ENCODE assay signal across 8 mouse cellular contexts in the genomic region with DNA sequence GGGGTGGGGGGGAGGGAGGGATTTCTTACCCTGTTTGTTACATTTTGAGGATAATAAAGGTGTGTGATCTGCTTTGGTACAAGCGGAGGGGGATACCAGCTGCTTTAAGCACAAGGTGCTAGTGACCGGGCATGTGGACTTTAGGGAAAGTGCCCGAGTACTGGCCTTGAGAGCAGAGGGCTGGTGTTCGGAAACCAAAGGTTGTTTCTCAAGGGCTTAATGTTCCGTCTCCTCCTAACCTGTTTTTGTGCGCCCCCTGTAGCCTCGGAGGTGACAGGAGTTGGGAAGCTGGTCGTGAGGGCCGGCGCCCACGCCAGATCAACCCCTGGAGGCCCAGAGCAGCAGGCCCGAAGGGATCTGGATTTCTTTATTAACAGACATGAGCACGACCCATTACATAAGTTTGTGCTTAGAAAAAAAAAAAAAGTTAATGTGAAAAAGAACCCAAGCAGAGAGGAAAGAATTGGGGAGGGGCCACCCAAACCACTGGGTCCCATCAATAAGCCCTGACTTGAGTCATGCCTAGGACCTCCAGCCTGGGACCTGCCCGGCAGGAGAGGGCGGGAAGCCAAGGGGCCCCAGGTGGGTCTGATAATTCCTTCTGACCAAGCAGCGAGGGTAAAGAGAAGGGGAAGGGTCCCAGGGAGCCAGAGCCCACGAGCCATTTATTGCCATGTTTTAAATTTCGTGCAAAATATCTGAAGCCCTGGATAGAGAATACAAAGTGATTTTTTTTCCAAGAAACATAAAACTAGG. TPM values are rescaled to one million over a fixed set of nuclear protein-coding genes. Genes with fewer than 3 reads are reported as not detected.
DNase-seq lines count a peak whose midpoint lies in the region; ATAC-seq and TF ChIP-seq lines count a peak whose summit lies in the region.

No protein-coding gene starts in this region.

- no peak overlapping the region for H3K27ac ChIP-seq in heart, embryonic 16.5 days (ENCODE audit: low read length)
- peak overlapping the region; percentile 90 for H3K27ac ChIP-seq in midbrain, embryonic 10.5 days (replicated peaks)

- H3K4me1 ChIP-seq in lung, adult 2 months (ENCODE audit: control insufficient read depth, insufficient read depth, low read length): peaks cover 5% of the 10 kb centered on the region; the same call in 1 of the 2 replicates
- peaks cover 15% of the 10 kb centered on the region for H3K4me1 ChIP-seq in heart, embryonic 16.5 days (ENCODE audit: control insufficient read depth, insufficient read depth, low read length)
- peaks cover 96% of the 10 kb centered on the region for H3K4me1 ChIP-seq in midbrain, embryonic 10.5 days

- no peak for DNase-seq in lung, adult 2 months
- no peak for DNase-seq in lung, adult 18-20 months
- DNase-seq in brain, adult 2 months (ENCODE audit: low read depth, low spot score): peak; percentile 54
- DNase-seq in midbrain, embryonic 10.5 days (ENCODE audit: low spot score): peak; percentile 62
- DNase-seq in thymus, postnatal 36 days: peak; percentile 52 to 60
- no peak for DNase-seq in urinary bladder, postnatal 10 days (ENCODE audit: low spot score)
- DNase-seq in ovary, adult 18-20 months (ENCODE audit: low spot score): no peak

- TF ChIP-seq POLR2A in lung, adult 2 months (IDR thresholded peaks at IDR 0.05; ENCODE audit: borderline replicate concordance, extremely low read depth, low read depth, low read length): no peak

- no peak for ATAC-seq in heart, embryonic 16.5 days (replicated peaks; ENCODE audit: extremely low read depth, insufficient read depth, low FRiP score)

- peak overlapping the region; percentile 71 for H3K9ac ChIP-seq in heart, embryonic 16.5 days (ENCODE audit: low read length)

- 54% methylated on average over 18 of the region's 18 CpGs for WGBS in lung, adult 2 months
- WGBS in heart, embryonic 16.5 days: 29% methylated on average over 18 of the region's 18 CpGs
- 17% methylated on average over 18 of the region's 18 CpGs for WGBS in midbrain, embryonic 10.5 days

- peaks cover 46% of the 10 kb centered on the region for H3K27me3 ChIP-seq in heart, embryonic 16.5 days (ENCODE audit: control insufficient read depth, insufficient read depth, low read length)
- H3K27me3 ChIP-seq in midbrain, embryonic 10.5 days (ENCODE audit: low read depth, poor library complexity, severe bottlenecking): peaks cover 16% of the 10 kb centered on the region

- H3K4me2 ChIP-seq in heart, embryonic 16.5 days (ENCODE audit: low read depth, low read length): peak overlapping the region; percentile 98

- H3K9me3 ChIP-seq in heart, embryonic 16.5 days (replicated peaks; ENCODE audit: control insufficient read depth, low read length): no peaks in the 10 kb centered on the region
- no peaks in the 10 kb centered on the region for H3K9me3 ChIP-seq in midbrain, embryonic 10.5 days (replicated peaks)

- H3K36me3 ChIP-seq in heart, embryonic 16.5 days (ENCODE audit: control insufficient read depth, insufficient read depth): peaks cover 13% of the 10 kb centered on the region; the same call in 1 of the 2 replicates
- H3K36me3 ChIP-seq in midbrain, embryonic 10.5 days: peaks cover 52% of the 10 kb centered on the region

- peak overlapping the region; percentile 17 for H3K4me3 ChIP-seq in lung, adult 2 months (replicated peaks; ENCODE audit: extremely low read depth, low read depth, low read length)
- peak overlapping the region; percentile 63 for H3K4me3 ChIP-seq in heart, embryonic 16.5 days (ENCODE audit: low read length)
- H3K4me3 ChIP-seq in midbrain, embryonic 10.5 days: peak overlapping the region; percentile 78

- no peak for TF ChIP-seq CTCF in lung, adult 2 months (IDR thresholded peaks at IDR 0.05; ENCODE audit: insufficient read depth, low read length)

RNA-seq across cellular contexts. Expression of a gene that starts 9.2 kb away (rescaled TPM):
- 5.6 and 9.6 TPM in 2 replicates for polyA plus RNA-seq in lung, adult 2 months (2012; rRNA removed)
- polyA plus RNA-seq in heart, embryonic 16.5 days (2015; fragmentation: Nextera tagmentation; extraction: Ambion mirVana): 0.25 and 0.28 TPM in 2 replicates
- 0.69 and 0.87 TPM in 2 replicates for polyA plus RNA-seq in midbrain, embryonic 10.5 days (2016; fragmentation: Nextera tagmentation; extraction: Ambion mirVana)

RNA-seq across cellular contexts. Expression of a gene that starts 14.7 kb away (rescaled TPM):
- polyA plus RNA-seq in lung, adult 2 months (2012; rRNA removed): 20.6 and 21.6 TPM in 2 replicates
- 59.4 and 62.5 TPM in 2 replicates for polyA plus RNA-seq in heart, embryonic 16.5 days (2015; fragmentation: Nextera tagmentation; extraction: Ambion mirVana)
- polyA plus RNA-seq in midbrain, embryonic 10.5 days (2016; fragmentation: Nextera tagmentation; extraction: Ambion mirVana): 381 and 466 TPM in 2 replicates

RNA-seq across cellular contexts. Expression of a gene that starts 28.4 kb away (rescaled TPM):
- 45.2 and 55.5 TPM in 2 replicates for polyA plus RNA-seq in lung, adult 2 months (2012; rRNA removed)
- 11.4 and 19.4 TPM in 2 replicates for polyA plus RNA-seq in heart, embryonic 16.5 days (2015; fragmentation: Nextera tagmentation; extraction: Ambion mirVana)
- 41.8 and 51.4 TPM in 2 replicates for polyA plus RNA-seq in midbrain, embryonic 10.5 days (2016; fragmentation: Nextera tagmentation; extraction: Ambion mirVana)

RNA-seq across cellular contexts. Expression of a gene that starts 40.2 kb away (rescaled TPM):
- 72.1 and 80.5 TPM in 2 replicates for polyA plus RNA-seq in lung, adult 2 months (2012; rRNA removed)
- polyA plus RNA-seq in heart, embryonic 16.5 days (2015; fragmentation: Nextera tagmentation; extraction: Ambion mirVana): 229 and 248 TPM in 2 replicates
- 191 and 195 TPM in 2 replicates for polyA plus RNA-seq in midbrain, embryonic 10.5 days (2016; fragmentation: Nextera tagmentation; extraction: Ambion mirVana)

RNA-seq across cellular contexts. Expression of a gene that starts 46.7 kb away (rescaled TPM):
- 0.19 and 0.36 TPM in 2 replicates for polyA plus RNA-seq in lung, adult 2 months (2012; rRNA removed)
- 0.25 TPM in 1 of 2 replicates, not detected in the other for polyA plus RNA-seq in heart, embryonic 16.5 days (2015; fragmentation: Nextera tagmentation; extraction: Ambion mirVana)
- polyA plus RNA-seq in midbrain, embryonic 10.5 days (2016; fragmentation: Nextera tagmentation; extraction: Ambion mirVana): 0.14 TPM in 1 of 2 replicates, not detected in the other

Comparison
In these comparisons a context has a peak if more than half of its experiments do, and no peak if none do; other contexts are left out.
1. DNase-seq: peak in brain, adult 2 months (single experiment), midbrain, embryonic 10.5 days (single experiment) and thymus, postnatal 36 days (2 of 2); none in lung, adult 2 months (single experiment), lung, adult 18-20 months (0 of 2), urinary bladder, postnatal 10 days (single experiment) and ovary, adult 18-20 months (single experiment).
2. H3K4me3 ChIP-seq: peak in every context shown above with its lines; median percentile 78 in midbrain, embryonic 10.5 days; 63 in heart, embryonic 16.5 days; 17 in lung, adult 2 months.